Mouse (Mus musculus): ENCODE measurements around the gene Prl7c1.
"Not testable (repeated sequence)": the region's sequence is repeated elsewhere in the genome, so short reads cannot be mapped to it uniquely, and the experiment has no call there.

DNA sequence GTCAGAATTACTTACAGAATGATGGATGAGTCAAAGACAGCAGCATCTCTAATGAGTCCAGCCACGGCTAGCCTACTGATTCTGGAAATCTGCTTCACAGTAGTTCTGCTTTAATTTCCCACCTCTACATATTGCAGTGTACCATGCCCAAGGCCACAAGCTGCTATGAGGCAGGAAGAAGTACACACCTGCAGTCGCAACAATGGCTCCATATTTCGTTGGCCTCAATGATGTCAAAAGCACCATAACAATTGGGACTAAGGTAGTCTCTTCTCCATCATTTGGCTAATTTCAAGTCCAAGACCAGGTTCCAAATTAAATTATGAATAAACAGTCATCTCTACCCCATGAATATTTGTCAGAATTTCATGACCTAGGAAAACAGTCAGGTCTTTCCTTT is at the start of gene Prl7c1:
- TF ChIP-seq CTCF (IDR thresholded peaks at IDR 0.05; ENCODE audit: extremely low read depth, insufficient read length, insufficient replicate concordance, low read depth, low read length); POLR2A (IDR thresholded peaks at IDR 0.05; ENCODE audit: low read depth, low read length): not testable (repeated sequence)

Measured in small intestine, adult 2 months (tissue).